Comparison of ENCODE assay signal across 8 mouse cellular contexts in the genomic region with DNA sequence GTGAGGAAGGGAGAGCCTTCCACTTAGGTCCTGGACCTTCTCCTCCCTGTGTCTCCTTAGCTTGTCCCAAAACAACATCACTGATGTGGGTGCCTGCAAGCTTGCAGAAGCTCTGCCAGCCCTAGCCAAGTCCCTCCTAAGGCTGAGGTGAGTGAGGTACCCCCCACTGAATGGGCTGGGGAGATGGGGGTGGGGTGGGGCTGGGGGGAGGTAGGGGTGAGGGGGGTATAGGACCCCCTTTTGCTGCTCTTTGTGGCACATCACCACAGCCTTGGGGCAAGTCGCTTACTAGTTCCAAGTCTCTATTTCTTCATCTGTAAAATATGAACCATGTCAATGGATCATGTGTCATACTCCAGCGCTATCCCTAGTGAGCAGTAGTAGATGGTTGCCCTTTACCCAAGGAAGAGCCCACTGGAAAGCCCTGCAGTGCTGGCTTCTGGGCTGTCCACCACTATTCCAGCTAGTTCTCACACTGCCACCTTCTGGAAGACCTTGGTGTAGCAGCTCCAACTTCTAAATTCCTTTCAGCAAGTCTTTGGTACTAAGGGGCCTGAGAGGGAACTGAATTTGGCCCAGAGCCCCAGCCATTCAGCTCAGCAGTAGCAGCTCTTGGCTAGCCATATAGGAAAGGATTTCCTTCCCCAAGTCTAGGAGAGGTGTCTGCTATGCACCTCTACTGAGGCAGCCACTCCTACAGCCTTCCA. TPM values are rescaled to one million over a fixed set of nuclear protein-coding genes. Genes with fewer than 3 reads are reported as not detected.
DNase-seq lines count a peak whose midpoint lies in the region; ATAC-seq lines count a peak whose summit lies in the region.

No protein-coding gene starts in this region.

- peak; percentile 64 to 91 for DNase-seq in adrenal gland, adult (ENCODE audit: inconsistent age in 2 of 2, low spot score in 1 of 2)
- DNase-seq in adrenal gland, adult 8-10 months: no peak
- peak; percentile 69 for DNase-seq in cerebellum, adult 9-11 months
- DNase-seq in frontal cortex, postnatal 25 days (ENCODE audit: low spot score in 2 of 2): peak; percentile 77 to 80
- DNase-seq in layer of hippocampus, postnatal 36 days: peak; percentile 58 to 77
- DNase-seq in mesoderm, embryonic 11.5 days (ENCODE audit: low read depth, low spot score): peak; percentile 85
- peak; percentile 35 for DNase-seq in spleen, adult 12 weeks (ENCODE audit: low spot score)

- no peaks in the 10 kb centered on the region for H3K27me3 ChIP-seq in hindbrain, embryonic 16.5 days (replicated peaks; ENCODE audit: control insufficient read depth, insufficient read depth, low read length)

- H3K4me1 ChIP-seq in hindbrain, embryonic 16.5 days (ENCODE audit: control insufficient read depth, insufficient read depth, low read depth, low read length): no peaks in the 10 kb centered on the region

- 38% methylated on average over 2 of the region's 2 CpGs for WGBS in hindbrain, embryonic 16.5 days

- no peak overlapping the region for H3K4me3 ChIP-seq in hindbrain, embryonic 16.5 days (ENCODE audit: low read length)

- no peak overlapping the region for H3K27ac ChIP-seq in hindbrain, embryonic 16.5 days (ENCODE audit: low read depth, low read length)

- no peak overlapping the region for H3K4me2 ChIP-seq in hindbrain, embryonic 16.5 days (ENCODE audit: low read length)

- H3K9ac ChIP-seq in hindbrain, embryonic 16.5 days (ENCODE audit: low read depth, low read length): no peak overlapping the region

- peak; percentile 85 for ATAC-seq in hindbrain, embryonic 16.5 days

- H3K9me3 ChIP-seq in hindbrain, embryonic 16.5 days (ENCODE audit: control insufficient read depth, low read length): no peaks in the 10 kb centered on the region

- no peaks in the 10 kb centered on the region for H3K36me3 ChIP-seq in hindbrain, embryonic 16.5 days (ENCODE audit: control insufficient read depth, insufficient read depth, low read length)

RNA-seq across cellular contexts. Expression of a gene that starts 21.8 kb away (rescaled TPM):
- total RNA-seq in adrenal gland, adult 8-10 months (2022): 10 to 100 TPM; 21.3 to 29.9 (median 25.9) TPM
- polyA plus RNA-seq in hindbrain, embryonic 16.5 days (2015; fragmentation: Nextera tagmentation; extraction: Ambion mirVana): 8.7 and 16.9 TPM in 2 replicates
- 10 to 100 TPM; 65.8 to 66.8 TPM for total RNA-seq in layer of hippocampus, postnatal 36 days (2021)

RNA-seq across cellular contexts. Expression of a gene that starts 24.1 kb away (rescaled TPM):
- total RNA-seq in adrenal gland, adult 8-10 months (2022): 10 to 100 TPM; 37.2 to 55.9 (median 51.3) TPM
- polyA plus RNA-seq in hindbrain, embryonic 16.5 days (2015; fragmentation: Nextera tagmentation; extraction: Ambion mirVana): 60.7 and 66.7 TPM in 2 replicates
- total RNA-seq in layer of hippocampus, postnatal 36 days (2021): 100 to 1,000 TPM in 1 of 2 experiments, 10 to 100 TPM in 1; 97.8 to 103 TPM

RNA-seq across cellular contexts. Expression of a gene that starts 41.2 kb away (rescaled TPM):
- 1 to 10 TPM; 1.8 to 6.0 (median 4.7) TPM for total RNA-seq in adrenal gland, adult 8-10 months (2022)
- polyA plus RNA-seq in hindbrain, embryonic 16.5 days (2015; fragmentation: Nextera tagmentation; extraction: Ambion mirVana): 0.46 and 0.54 TPM in 2 replicates
- total RNA-seq in layer of hippocampus, postnatal 36 days (2021): under 1 TPM in 1 of 2 experiments, not detected in 1; 0.10 TPM
